Mouse (Mus musculus): ENCODE results near the gene Ankle1. TPM values are rescaled to one million over a fixed set of nuclear protein-coding genes. Genes with fewer than 3 reads are reported as not detected.

The Ankle1 gene
- total RNA-seq, 4 experiments from 2014 or later = 0.34 to 0.63 (median 0.41) TPM

GRCm38 (mm10) chr8:71381971-71382961 is 23.5 kb upstream of the Ankle1 start:
- DNase-seq (ENCODE audit: low spot score in 2 of 2) = peak in 1 of 2 experiments; percentile 81

- DNase-seq (ENCODE audit: low spot score in 2 of 2) = no peak
Observed at GRCm38 (mm10) chr8:71383396-71383795, 22.4 kb upstream of the Ankle1 start.

- no peak for DNase-seq (ENCODE audit: low spot score in 2 of 2)
Observed at GRCm38 (mm10) chr8:71383860-71384259, 21.9 kb upstream of the Ankle1 start.

GRCm38 (mm10) chr8:71385212-71385835 is 20.5 kb upstream of the Ankle1 start:
- no peak for DNase-seq (ENCODE audit: low spot score in 2 of 2)

GRCm38 (mm10) chr8:71388267-71388666 is 17.5 kb upstream of the Ankle1 start:
- DNase-seq (ENCODE audit: low spot score in 2 of 2) = no peak

- no peak for DNase-seq (ENCODE audit: low spot score in 2 of 2)
Observed at GRCm38 (mm10) chr8:71391696-71392095, 14.1 kb upstream of the Ankle1 start.

- DNase-seq (ENCODE audit: low spot score in 2 of 2) = peak in 1 of 2 experiments; percentile 4
Observed at GRCm38 (mm10) chr8:71392391-71392790, 13.4 kb upstream of the Ankle1 start.

- DNase-seq (ENCODE audit: low spot score in 2 of 2) = peak in 1 of 2 experiments; percentile 7
Observed at GRCm38 (mm10) chr8:71392871-71393270, 12.9 kb upstream of the Ankle1 start.

- DNase-seq (ENCODE audit: low spot score in 2 of 2) = peak in 1 of 2 experiments; percentile 6
Observed at GRCm38 (mm10) chr8:71394481-71394880, 11.3 kb upstream of the Ankle1 start.

- peak in 1 of 2 experiments; percentile 11 for DNase-seq (ENCODE audit: low spot score in 2 of 2)
Observed at GRCm38 (mm10) chr8:71395071-71395470, 10.7 kb upstream of the Ankle1 start.

GRCm38 (mm10) chr8:71395629-71396028 is 10.2 kb upstream of the Ankle1 start, which contains the start of gene Ushbp1:
Gene Ushbp1, minus strand, starts transcription at chr8:71395802.
- DNase-seq (ENCODE audit: low spot score in 2 of 2) = peak in 1 of 2 experiments; percentile 7

GRCm38 (mm10) chr8:71396639-71397305 is 9.0 kb upstream of the Ankle1 start, which contains the start of gene Babam1:
Gene Babam1, plus strand, starts transcription at chr8:71396861.
- DNase-seq (ENCODE audit: low spot score in 2 of 2) = peak; percentile 75 to 96

GRCm38 (mm10) chr8:71397701-71398100 is 8.1 kb upstream of the Ankle1 start:
- DNase-seq (ENCODE audit: low spot score in 2 of 2) = peak in 1 of 2 experiments; percentile 22

- no peak for DNase-seq (ENCODE audit: low spot score in 2 of 2)
Observed at GRCm38 (mm10) chr8:71400826-71401225, 5.0 kb upstream of the Ankle1 start.

GRCm38 (mm10) chr8:71401454-71401853 is 4.4 kb upstream of the Ankle1 start:
- DNase-seq (ENCODE audit: low spot score in 2 of 2) = peak in 1 of 2 experiments; percentile 7

GRCm38 (mm10) chr8:71402446-71402964 is 3.3 kb upstream of the Ankle1 start:
- peak in 1 of 2 experiments; percentile 8 for DNase-seq (ENCODE audit: low spot score in 2 of 2)

GRCm38 (mm10) chr8:71403107-71403885 is 2.5 kb upstream of the Ankle1 start:
- no peak for DNase-seq (ENCODE audit: low spot score in 2 of 2)

- peak in 1 of 2 experiments; percentile 6 for DNase-seq (ENCODE audit: low spot score in 2 of 2)
Observed at GRCm38 (mm10) chr8:71404011-71404410, 1.8 kb upstream of the Ankle1 start.

GRCm38 (mm10) chr8:71404951-71405351 is 859 bp upstream of the Ankle1 start:
- peak in 1 of 2 experiments; percentile 33 for DNase-seq (ENCODE audit: low spot score in 2 of 2)
